Mouse (Mus musculus): ENCODE measurements around the gene Glis2. TPM values are rescaled to one million over a fixed set of nuclear protein-coding genes. Genes with fewer than 3 reads are reported as not detected.
"Not testable (repeated sequence)": the region's sequence is repeated elsewhere in the genome, so short reads cannot be mapped to it uniquely, and the experiment has no call there.

Gene Glis2
- polyA plus RNA-seq (2017; shearing (Covaris generic)) = under 1 TPM; 0.15 to 0.36 (median 0.16) TPM

GRCm38 (mm10) chr16:4593971-4594813, at the start of gene Glis2:
Gene Glis2 (plus strand): TSS chr16:4594713.
- ATAC-seq = peak; percentile 30

GRCm38 (mm10) chr16:4544845-4545244, 49.7 kb upstream of the Glis2 start:
- no peak for ATAC-seq

DNA sequence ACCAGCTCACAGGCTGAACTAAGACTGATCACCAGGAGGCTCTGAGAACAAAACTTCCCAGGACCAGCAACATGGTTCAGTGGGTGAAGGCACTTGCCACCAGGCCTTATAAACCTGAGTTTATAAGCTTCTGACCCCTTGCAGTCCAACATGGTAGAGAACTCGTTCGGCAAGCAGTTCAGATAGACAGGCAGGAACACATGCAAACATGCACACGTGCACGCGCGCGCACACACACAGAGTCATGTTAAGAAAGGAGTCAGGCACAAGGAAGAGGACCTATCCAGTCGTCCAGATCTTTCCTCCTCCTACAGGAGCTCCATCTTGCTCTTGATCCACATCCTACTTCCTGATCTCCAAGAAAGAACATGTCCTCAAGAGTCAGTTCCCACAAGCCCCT, 47.7 kb upstream of the Glis2 start:
- ATAC-seq = no peak

GRCm38 (mm10) chr16:4547611-4548010, 46.9 kb upstream of the Glis2 start:
- no peak for ATAC-seq

DNA sequence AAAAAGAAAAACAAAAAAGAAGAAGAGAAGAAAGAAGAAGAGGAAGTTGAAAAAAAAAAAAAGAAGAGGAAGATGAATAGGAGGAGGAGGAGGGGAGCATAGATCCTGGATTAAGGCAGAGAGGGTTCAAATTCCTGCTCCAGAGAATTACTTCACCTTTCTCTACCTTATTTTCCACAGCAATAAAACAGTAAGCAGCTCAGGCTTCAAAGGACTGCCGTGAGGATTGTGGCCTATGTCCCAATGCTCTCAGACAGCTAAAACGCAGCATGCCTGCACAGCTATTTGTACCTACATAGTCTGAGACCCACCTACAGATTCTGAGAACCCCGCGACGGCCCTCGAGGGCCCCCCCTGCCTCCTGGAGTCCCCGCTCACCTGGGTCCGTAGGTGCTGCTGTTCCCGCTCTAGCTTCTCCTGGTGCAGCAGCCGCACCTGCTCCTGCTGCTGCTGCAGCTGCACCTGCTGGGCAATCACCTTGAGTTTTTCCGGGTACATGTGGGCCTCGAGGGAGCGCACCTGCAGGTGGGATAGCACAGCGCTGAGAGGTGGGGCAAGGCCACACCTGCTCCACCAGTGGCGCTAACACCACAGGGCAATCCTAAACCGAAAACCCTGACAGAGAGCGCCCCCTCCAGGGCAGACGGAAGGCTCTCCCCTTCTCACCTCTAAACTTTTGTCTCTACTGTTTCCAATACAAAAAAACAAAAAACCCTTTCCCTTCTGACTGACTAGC, 45.4 kb upstream of the Glis2 start:
- no peak for ATAC-seq

DNA sequence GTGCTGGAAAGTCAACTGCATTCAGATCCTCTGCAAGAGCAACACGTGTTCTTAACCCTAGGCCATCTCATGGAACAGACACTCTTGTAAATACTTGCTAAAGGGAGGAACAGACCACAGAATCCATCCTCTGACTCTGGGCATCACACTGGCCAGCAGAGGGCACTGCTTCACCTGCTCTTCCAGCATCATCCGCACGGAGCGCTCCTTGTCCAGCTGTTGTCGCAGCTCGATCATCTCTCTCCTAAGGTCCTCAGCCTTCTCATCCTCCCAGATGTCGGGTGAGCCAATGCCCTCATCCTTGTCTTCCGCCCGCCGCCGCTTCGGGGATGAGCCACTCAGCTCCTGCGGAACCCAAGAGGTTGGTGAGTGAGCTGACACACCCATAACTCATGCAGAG, 43.5 kb upstream of the Glis2 start:
- ATAC-seq = peak; percentile 76

DNA sequence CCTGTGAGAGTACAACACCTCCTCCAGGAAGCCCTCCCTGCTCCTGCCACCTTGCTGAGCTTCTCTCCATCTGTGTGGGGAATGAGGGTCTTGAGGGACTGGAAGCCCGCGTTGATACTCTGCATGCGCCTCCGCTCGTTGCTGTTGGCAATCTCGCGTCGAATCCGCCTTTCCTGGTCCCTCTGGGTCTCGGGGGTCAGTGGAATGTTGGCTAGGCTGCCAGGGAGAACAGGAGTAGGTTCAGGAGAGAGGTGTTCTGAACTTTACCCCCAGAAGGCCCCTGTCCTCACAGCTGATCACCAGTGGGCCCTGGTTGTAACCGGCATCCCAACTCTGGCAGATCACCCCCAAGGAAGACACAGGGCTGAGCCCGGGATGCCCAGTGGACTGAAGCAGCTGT, 42.6 kb upstream of the Glis2 start:
- no peak for ATAC-seq

DNA sequence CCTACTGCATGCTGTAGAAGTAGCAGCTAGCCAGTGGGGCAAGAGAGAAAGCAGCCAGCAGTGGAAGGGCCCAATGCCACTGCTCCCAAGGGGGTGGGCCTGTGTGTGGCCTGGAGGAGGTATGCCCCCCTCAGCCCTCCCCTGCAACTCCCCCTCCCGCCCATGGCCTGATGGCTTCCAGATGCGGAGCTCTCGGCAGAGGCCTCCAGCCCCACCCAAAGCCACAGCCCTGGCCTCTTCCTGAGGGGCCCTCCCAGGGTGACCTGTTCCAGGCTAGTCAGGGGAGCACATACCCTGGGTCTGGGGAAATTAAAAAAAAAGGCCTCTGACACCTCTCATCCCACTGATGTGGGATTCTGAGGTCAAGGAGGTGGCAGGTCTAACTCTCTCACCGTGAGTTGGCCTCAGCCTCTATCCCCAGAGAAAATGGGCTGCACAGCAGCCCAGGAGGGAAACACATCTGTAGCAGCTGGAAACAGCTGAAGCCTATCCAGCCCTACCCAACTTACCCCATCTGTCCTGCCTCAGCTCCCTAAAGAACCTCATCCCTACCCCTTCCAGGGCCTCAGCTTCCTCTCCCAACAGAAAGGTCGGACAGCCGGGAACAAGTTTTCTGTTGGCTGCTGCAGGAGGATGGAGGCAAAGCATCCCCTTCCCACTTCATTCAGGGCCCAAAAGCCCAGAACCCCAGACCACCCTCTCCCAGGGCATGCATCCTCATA, 41.5 kb upstream of the Glis2 start:
- no peak for ATAC-seq

- no peak for ATAC-seq
Measured at GRCm38 (mm10) chr16:4555555-4555954, 39.0 kb upstream of the Glis2 start.

GRCm38 (mm10) chr16:4557085-4557484, 37.4 kb upstream of the Glis2 start:
- ATAC-seq = no peak

DNA sequence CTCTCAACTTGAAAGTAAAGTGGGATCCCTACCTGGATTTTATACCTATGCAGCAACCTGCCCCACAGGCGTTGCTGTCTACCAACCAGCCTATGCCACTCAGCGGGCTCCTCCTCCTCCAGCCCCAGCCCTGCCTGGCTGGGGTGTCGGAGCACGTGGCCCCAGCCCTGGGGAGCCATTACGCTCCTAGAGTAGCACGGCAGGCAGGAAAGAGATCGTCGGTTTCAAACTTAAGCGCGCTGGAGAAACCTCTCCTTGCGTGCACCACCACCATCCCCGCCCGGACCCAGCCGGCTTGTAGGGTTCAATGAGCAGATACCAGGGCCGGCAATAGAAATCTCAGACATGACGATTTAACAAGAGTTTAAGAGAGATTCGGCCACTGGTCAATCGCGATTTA, 36.6 kb upstream of the Glis2 start:
- ATAC-seq = peak; percentile 62

DNA sequence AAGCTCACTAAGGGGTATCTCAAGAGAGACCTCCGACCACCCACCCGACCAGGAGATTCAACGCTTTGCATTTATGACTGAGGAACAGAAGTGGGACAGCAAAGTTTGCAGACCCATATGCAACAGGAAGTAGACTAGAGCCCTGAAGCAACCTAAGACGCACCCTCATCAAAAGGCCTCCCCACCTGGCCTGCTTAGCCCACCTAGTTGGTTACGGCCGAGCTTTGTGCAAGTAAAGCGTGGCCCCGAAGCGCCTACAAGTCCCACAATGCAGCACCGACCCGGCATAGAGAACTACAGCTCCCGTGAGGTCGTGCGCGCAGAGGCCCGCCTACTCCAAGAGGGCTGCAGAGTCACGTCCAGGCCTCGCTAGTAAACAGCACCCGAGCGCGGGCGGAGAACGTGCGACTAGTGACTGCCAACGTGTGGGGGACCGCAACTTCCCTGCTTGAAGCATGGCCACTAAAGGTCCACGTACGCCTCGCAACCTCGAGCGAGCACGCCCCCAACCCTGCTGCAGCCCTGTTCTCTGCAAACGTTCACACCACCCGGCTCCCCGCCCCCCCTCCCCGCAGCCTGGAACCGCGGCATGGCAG, 36.0 kb upstream of the Glis2 start:
- peak; percentile 86 for ATAC-seq

- no peak for ATAC-seq
Measured at GRCm38 (mm10) chr16:4558980-4559631, 35.4 kb upstream of the Glis2 start.

DNA sequence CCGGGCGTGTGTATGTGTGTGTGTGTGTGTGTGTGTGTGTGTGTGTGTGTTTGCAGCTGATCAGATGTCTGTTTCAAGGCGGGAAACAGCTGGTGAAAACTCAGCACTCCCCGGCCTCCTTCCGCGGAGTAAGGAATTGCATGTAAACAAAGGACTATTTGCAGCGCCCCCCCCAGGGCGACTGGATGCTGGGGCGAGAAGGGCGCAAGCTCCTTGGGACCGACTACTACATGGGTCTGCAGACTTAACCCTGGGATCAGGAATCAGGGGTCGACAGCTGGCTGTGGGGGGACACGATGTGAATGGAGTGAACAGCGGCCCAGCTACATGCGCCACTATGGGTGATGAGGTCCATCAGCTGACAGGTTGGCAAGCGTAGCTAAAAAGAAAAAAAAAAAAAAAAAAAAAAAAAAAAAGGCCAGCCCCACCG, 34.8 kb upstream of the Glis2 start, which contains the start of gene Tfap4:
Tfap4 (minus strand) TSS at position 140 of the 430 bp plus-strand sequence.
- ATAC-seq = peak; percentile 33

GRCm38 (mm10) chr16:4560145-4560952, 34.2 kb upstream of the Glis2 start:
- peak; percentile 14 for ATAC-seq

- peak; percentile 72 for ATAC-seq
Measured at GRCm38 (mm10) chr16:4567912-4568311, 26.6 kb upstream of the Glis2 start.

GRCm38 (mm10) chr16:4570737-4571136, 23.8 kb upstream of the Glis2 start:
- no peak for ATAC-seq

- ATAC-seq = no peak
Measured at GRCm38 (mm10) chr16:4576038-4576437, 18.5 kb upstream of the Glis2 start.

DNA sequence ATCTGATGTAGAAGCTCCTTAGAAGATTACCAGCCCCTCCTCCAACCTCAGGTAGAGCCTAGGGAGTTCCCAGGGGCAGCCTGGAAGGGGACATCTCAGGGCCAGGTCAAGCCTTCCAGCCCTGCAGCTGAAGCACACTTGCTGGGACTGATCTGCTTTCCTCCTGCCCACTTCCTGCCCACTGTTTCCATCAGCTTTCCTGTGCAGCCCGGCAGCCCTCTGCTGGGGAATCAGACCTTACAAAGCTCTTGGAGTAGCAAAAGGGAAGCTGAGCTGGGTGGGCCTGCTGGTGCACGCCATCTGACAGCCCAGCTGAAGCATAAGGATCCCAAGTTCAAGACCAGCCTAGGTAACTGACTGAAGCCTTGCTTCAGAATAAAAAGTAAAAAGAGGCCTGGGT, 17.6 kb upstream of the Glis2 start:
- peak; percentile 78 for ATAC-seq

DNA sequence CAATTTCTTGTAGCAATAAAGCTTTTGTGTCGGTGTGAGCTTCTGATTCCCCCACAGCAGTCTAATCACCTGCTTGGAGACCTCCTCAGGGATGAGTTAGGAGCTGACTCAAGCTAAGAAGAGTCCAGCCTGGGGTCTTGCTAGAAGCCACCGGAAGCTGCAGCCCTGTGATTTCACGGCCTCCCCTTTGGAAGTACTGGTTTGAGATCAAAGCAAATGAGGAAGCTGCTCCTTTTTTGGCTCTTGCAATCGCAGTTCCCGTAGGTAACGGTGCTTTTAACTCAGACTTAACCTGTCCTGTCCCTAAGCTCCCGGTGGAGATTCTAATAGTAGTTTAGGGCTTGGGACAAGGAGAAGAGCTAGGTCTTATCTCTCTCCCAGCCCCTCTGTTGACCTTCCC, 15.9 kb upstream of the Glis2 start:
- no peak for ATAC-seq

DNA sequence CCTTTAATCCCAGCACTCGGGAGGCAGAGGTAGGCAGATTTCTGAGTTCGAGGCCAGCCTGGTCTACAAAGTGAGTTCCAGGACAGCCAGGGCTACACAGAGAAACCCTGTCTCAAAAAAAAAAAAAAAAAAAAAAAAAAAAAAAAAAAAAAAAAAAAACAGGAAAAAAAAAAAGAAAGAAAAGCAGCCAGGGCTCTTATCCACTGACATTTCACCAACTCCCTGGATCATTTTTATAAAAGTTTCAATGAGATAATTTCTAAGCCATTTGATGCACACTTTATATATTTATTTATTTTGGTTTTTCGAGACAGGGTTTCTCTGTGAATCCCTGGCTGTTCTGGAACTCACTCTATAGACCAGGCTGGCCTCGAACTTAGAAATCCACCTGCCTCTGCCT, 13.3 kb upstream of the Glis2 start:
- ATAC-seq = not testable (repeated sequence)
